Mouse (Mus musculus) megakaryocyte, embryonic 14.5 days (primary cell): ENCODE results near the gene Slc6a6. TPM values are rescaled to one million over a fixed set of nuclear protein-coding genes. Genes with fewer than 3 reads are reported as not detected.

Experiments used
- H3K27me3 ChIP-seq: replicated peaks from 2 replicates; pipeline ENCODE3; 2012; ENCODE audit warnings: inconsistent platforms
- H3K36me3 ChIP-seq: replicated peaks from 2 replicates; pipeline ENCODE3; 2012; ENCODE audit warnings: low read length, inconsistent platforms, mixed read lengths
- H3K4me1 ChIP-seq: 2 replicates; pipeline ENCODE4 v1.6.1; 2012; ENCODE audit warnings: inconsistent platforms
- H3K4me3 ChIP-seq: replicated peaks from 2 replicates; pipeline ENCODE3; 2012; ENCODE audit warnings: moderate library complexity, mild to moderate bottlenecking, inconsistent platforms
- H3K9me3 ChIP-seq: 2 replicates; pipeline ENCODE4 v1.6.1; 2012; ENCODE audit warnings: inconsistent platforms
- FLI1 ChIP-seq: IDR thresholded peaks from 2 replicates; pipeline ENCODE4 v1.6.1; 2012; ENCODE audit warnings: low read length, inconsistent platforms, mixed read lengths
- GATA1 ChIP-seq: IDR thresholded peaks from 3 replicates; pipeline ENCODE4 v1.6.1; 2012; ENCODE audit warnings: mixed read lengths, low read length, inconsistent platforms, borderline replicate concordance
- polyA plus RNA-seq: library from polyadenylated mRNA; stranded (reverse); fragments of >175 nt; gene quantifications from 2 replicates; pipeline ENCODE4 v1.2.3, GENCODE M21; 2012; ENCODE audit warnings: low replicate concordance; ENCODE audit not compliant: insufficient read depth

The Slc6a6 gene
- 20.6 and 27.7 TPM in 2 replicates for polyA plus RNA-seq

DNA sequence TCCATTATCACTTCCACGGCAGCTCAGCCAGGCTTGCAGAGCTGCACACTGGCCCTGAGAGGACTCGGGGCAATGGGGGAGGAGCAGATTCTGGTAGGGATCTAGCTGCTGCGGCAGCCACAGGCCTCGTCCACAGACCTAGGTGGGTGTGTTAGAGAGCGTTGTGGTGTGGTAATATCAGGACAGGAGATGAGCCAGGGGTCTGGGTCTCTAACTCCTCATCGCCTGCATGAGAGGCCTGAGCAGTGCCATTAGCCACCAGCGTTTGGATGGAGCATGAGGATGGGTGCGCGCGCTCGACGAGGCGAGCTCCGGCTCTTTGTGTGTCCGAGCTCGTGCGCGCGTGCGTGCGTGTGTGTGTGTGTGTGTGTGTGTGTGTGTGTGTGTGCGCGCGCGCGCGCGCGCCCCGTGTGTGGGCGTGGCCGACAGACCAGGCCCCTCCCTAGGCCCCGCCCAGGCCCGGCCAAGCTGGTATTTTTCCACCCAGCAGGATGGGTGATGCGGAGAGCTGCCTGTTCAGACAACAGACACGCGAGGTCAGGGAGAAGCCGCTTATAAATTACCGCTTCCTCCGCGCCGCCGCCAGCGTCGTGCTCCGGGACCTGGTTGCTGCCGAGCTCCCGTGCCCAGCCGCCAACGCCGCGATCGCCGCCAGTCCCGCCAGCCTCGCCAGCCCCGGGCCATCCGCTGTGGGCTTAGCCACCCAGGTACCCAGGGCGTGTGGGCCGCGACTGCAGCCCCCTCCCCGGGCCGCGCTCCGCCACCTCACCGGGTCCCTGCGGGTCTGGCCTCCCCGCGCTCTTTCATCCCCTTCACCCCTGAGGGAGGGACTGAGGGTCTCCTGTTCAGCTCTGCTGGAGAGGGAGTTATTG is at the start of gene Slc6a6:
Gene Slc6a6, plus strand, starts transcription at position 452 of the 872 bp plus-strand sequence.
- TF ChIP-seq GATA1 (no peak), FLI1 (no peak)
- Histone ChIP-seq H3K9me3 (no peaks in the 10 kb centered on the region), H3K27me3 (no peaks in the 10 kb centered on the region), H3K4me1 (peaks cover 87% of the 10 kb centered on the region), H3K4me3 (peak within 1 kb of the TSS; percentile 96), H3K36me3 (peaks cover 15% of the 10 kb centered on the region)

DNA sequence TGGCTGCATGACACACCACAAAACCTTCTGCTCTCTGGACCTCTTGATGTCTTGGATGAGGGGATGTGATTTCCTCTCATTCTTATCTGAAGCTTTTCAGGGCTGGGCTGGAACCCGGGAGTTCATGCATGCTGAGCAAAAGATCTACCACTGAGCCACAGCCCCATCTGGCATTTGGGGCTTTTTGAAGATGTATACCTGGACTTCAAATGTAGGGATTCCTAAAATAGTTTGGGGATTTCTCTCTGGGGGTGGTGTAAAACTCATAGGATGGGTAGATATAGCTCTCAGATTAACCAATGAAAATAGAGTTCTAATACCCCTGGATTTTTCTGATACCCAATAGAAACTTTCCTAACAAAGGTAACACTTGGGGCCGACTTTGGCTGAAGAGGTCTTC is 49.4 kb upstream of the Slc6a6 start:
- H3K4me3 ChIP-seq, result no peak overlapping the region
- peaks cover 28% of the 10 kb centered on the region for H3K9me3 ChIP-seq
- H3K36me3 ChIP-seq, result no peaks in the 10 kb centered on the region
- H3K27me3 ChIP-seq, result peaks cover 54% of the 10 kb centered on the region
- TF ChIP-seq GATA1 (no peak), FLI1 (no peak)
- H3K4me1 ChIP-seq, result peaks cover 17% of the 10 kb centered on the region

DNA sequence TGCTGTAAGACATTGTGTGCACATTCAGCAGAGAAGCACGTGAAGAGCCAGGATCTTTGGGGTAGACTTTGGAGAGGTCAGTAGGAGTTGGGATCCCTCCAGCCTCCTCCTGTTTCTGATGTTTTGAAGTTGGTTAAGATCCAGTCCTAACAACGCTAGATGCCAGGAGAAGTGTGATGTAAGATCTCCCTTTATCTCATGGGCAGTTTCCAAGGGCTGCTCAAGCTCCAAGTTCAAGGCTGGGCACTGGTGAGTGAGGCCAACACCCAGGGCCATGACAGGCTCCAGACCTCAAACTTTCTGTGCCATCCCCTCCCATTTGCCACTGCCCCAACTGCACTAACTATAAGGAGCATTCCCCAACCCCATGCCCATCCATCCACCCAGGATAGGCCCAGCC is 49.0 kb upstream of the Slc6a6 start:
- TF ChIP-seq GATA1, result no peak
- no peak for TF ChIP-seq FLI1
- H3K27me3 ChIP-seq, result peaks cover 50% of the 10 kb centered on the region
- no peak overlapping the region for H3K4me3 ChIP-seq
- no peaks in the 10 kb centered on the region for H3K36me3 ChIP-seq
- H3K4me1 ChIP-seq, result peaks cover 17% of the 10 kb centered on the region
- peaks cover 24% of the 10 kb centered on the region for H3K9me3 ChIP-seq

DNA sequence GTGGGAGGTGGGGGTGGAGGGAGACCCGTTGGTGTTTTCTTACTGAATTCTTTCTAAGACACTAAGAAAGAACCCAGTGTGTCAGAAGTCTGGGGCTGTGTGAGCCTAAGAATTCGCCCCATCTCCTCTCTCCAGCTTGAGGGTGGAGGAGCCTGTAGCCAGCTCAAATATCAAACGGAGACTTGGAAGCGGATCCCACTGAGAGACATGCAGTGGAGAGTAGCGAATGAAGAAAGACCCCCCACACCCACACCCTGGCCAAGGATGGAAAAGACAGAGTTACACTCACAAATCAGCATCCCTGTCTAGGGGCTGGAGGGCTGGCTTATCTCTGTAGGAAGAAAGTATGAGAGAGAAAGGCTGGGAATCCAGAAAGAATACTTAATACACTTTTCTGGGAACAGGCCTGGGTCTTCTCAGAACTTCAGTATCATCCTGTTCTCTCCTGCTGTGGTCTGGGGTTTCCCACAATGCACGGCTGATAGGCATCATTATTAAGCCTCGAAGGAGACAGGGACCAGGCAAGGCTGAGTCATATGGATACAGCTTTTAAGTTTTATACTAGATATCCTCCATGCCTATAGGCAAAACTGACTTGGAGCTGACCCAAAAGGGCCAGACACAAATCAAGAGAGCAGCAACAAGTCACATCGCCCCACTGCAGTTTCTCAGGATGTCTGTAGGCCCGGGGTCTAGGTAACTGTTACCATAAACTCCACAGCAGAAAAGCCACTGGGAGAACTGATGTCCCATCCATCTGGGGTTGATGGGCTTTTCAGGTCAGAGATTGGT is 45.5 kb upstream of the Slc6a6 start:
- Histone ChIP-seq H3K9me3 (peaks cover 3% of the 10 kb centered on the region), H3K27me3 (peaks cover 61% of the 10 kb centered on the region), H3K36me3 (no peaks in the 10 kb centered on the region), H3K4me3 (no peak overlapping the region), H3K4me1 (peaks cover 22% of the 10 kb centered on the region)
- TF ChIP-seq FLI1 (no peak), GATA1 (no peak)

DNA sequence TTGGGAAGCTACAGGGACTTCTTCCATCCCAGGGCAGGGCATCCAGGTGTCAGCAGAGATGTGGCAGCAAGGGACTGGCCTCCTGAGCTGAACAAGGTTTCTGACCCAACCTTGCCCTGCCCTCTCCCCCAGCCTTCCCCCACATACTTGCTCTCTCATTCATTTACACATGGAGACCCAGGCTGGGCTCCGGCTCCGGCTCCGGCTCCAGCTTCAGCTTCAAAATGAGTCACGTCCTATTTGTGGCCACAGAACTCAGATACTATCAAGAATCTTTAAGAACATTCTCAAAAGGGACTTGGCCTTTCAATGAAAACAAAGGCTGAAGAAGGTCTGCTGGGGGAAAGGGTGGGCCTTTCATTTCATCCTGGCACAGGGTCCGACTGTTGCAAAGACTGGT is 40.8 kb upstream of the Slc6a6 start:
- Histone ChIP-seq H3K4me3 (no peak overlapping the region), H3K9me3 (peaks cover 6% of the 10 kb centered on the region), H3K27me3 (peaks cover 65% of the 10 kb centered on the region), H3K36me3 (no peaks in the 10 kb centered on the region), H3K4me1 (peaks cover 17% of the 10 kb centered on the region)
- TF ChIP-seq GATA1, result no peak
- TF ChIP-seq FLI1, result no peak

DNA sequence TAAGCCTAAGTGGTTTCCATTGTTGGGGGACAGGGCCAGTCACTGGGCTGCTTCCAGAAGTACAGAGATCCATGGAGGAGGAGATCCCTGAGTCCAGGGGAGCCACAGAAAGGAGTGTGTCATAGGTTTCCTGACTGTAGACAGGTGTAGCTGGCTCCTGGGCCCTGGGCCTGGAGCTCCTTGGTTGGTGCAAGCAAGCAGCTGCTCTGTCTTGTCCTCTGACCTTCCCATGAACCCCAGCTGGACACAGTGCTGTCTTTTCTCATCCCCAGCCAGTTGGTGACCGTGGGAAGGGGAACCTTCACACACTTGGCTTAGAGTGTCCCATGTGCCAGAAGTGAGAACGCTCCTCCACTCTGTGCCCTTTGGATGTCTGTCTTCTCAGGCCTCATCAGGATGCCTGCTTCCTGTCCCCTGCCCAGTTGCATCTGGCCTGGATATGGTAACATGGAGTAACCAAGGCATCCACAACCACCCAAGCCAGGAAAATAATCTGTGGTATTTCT is 40.4 kb upstream of the Slc6a6 start:
- Histone ChIP-seq H3K4me3 (no peak overlapping the region), H3K9me3 (peaks cover 6% of the 10 kb centered on the region), H3K4me1 (peaks cover 12% of the 10 kb centered on the region), H3K36me3 (no peaks in the 10 kb centered on the region), H3K27me3 (peaks cover 69% of the 10 kb centered on the region)
- TF ChIP-seq FLI1 (no peak), GATA1 (no peak)

DNA sequence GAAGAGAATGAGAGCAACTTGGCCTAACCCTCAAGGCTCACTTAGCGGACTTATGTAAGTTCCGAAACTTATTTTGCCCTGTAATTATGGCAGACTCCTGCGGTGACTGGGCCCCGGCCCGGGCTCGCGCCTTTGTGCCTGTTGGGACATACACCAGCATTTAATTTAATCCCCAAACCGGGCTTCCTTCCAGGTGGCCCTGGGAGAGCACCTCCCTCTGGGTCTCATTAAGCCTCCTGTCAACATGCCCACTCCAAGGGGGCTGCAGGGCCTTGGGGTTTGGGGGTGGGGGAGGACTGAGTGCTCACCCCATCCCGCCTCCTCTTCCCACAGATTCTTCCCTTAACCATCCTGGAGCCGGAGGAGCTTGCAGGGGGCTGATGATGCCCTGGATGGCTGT is 37.8 kb upstream of the Slc6a6 start:
- Histone ChIP-seq H3K27me3 (peaks cover 85% of the 10 kb centered on the region), H3K4me1 (peaks cover 14% of the 10 kb centered on the region), H3K36me3 (no peaks in the 10 kb centered on the region), H3K9me3 (peaks cover 6% of the 10 kb centered on the region), H3K4me3 (no peak overlapping the region)
- TF ChIP-seq FLI1 (no peak), GATA1 (no peak)

DNA sequence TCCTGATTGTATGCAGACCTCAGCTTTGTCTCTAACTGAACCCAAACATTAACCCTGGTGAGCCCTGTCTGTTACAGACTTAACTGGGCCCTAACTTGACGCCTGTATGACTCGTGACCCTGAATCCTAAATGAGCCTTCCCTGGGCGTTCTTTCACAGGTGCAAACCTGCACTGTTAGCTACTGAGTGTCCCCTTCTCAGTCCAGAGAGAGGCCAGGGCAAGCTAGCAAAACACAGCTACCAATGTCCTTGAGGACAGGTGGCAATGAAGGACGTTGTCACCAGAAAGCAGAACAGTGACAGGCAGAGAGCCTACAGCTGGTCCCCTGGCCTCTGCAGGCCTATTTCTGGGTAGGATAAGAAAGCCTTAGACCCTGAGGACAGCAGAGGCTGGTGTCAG is 37.0 kb upstream of the Slc6a6 start:
- H3K4me1 ChIP-seq, result peaks cover 15% of the 10 kb centered on the region
- TF ChIP-seq FLI1 (no peak), GATA1 (no peak)
- H3K36me3 ChIP-seq, result no peaks in the 10 kb centered on the region
- H3K27me3 ChIP-seq, result peaks cover 84% of the 10 kb centered on the region
- H3K4me3 ChIP-seq, result no peak overlapping the region
- H3K9me3 ChIP-seq, result peaks cover 6% of the 10 kb centered on the region

DNA sequence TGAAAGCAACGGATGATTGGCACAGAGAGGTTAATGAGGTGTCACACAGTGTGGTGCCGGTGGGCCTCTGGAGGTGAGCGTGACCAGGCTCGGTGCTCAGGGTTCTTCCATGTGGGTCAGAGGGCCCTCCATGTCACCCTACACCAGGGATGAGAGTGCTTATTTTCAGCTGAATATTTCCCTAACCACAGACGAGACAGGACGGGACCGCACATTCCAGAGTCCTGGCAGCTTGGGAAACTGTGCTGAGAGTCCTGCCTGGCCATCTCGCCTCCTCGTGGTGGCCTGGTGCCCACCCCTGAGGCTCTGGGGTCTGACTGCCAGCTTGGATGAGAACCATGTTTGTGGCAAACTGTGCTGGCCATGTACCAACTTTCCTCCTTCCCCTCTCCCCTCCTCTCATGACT is 36.5 kb upstream of the Slc6a6 start:
- Histone ChIP-seq H3K4me3 (no peak overlapping the region), H3K27me3 (peaks cover 84% of the 10 kb centered on the region), H3K4me1 (peaks cover 15% of the 10 kb centered on the region), H3K36me3 (no peaks in the 10 kb centered on the region), H3K9me3 (peaks cover 6% of the 10 kb centered on the region)
- no peak for TF ChIP-seq GATA1
- TF ChIP-seq FLI1, result no peak

DNA sequence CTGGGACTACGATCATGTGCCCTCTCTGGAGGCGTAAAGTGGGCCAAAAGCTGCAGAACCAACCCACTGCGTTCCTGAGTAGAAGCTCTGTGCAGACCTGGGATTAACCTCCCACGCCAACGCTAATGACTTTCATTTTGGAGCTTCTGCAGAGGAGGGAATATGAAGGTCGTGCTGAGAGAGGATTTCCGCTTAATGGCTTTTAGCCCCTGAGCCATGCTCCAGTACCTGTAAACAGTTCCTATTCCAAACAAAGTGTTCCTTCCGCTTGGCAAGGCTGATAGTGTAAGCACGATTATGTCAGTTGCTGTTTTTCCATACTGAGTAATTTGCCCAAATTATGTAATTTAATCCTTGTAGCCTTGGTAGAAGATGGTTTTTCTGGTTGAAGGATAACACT is 33.6 kb upstream of the Slc6a6 start:
- Histone ChIP-seq H3K27me3 (peaks cover 74% of the 10 kb centered on the region), H3K4me3 (no peak overlapping the region), H3K9me3 (no peaks in the 10 kb centered on the region), H3K36me3 (no peaks in the 10 kb centered on the region), H3K4me1 (peaks cover 13% of the 10 kb centered on the region; the same call in 1 of the 2 replicates)
- TF ChIP-seq FLI1, result no peak
- TF ChIP-seq GATA1, result no peak
